Mouse (Mus musculus) midbrain, embryonic 11.5 days (tissue): ENCODE data around the gene Psmd9. TPM values are rescaled to one million over a fixed set of nuclear protein-coding genes. Genes with fewer than 3 reads are reported as not detected.

Experiments used
- polyA plus RNA-seq: library from polyadenylated mRNA; unstranded; fragments of >200 nt; fragmentation: Nextera tagmentation; extraction: Ambion mirVana; gene quantifications from 2 replicates; pipeline ENCODE4 v1.2.1, GENCODE M21; 2014

The Psmd9 gene
- polyA plus RNA-seq, 1 experiment from 2014 or later: 60.7 TPM

Other genes with a start within 250 kb of the Psmd9 start
- 62.4 and 62.8 TPM in 2 replicates for gene Kdm2b, start 179.6 kb upstream of the Psmd9 start, polyA plus RNA-seq
- 8.2 and 10.5 TPM in 2 replicates for gene Orai1, start 154.3 kb upstream of the Psmd9 start, polyA plus RNA-seq
- gene Morn3, start 122.4 kb upstream of the Psmd9 start, polyA plus RNA-seq: not detected in 2 replicates
- 7.6 and 7.9 TPM in 2 replicates for gene Tmem120b, start 101.0 kb upstream of the Psmd9 start, polyA plus RNA-seq
- gene Rhof, start 36.7 kb upstream of the Psmd9 start, polyA plus RNA-seq: 1.6 TPM in 2 replicates
- 9.8 and 10.0 TPM in 2 replicates for gene Setd1b, start 27.2 kb upstream of the Psmd9 start, polyA plus RNA-seq
- not detected in 2 replicates for gene Hpd, start 13.3 kb downstream of the Psmd9 start, polyA plus RNA-seq
- gene Wdr66, start 82.7 kb downstream of the Psmd9 start, polyA plus RNA-seq: 4.7 and 5.5 TPM in 2 replicates
- 45.3 and 48.4 TPM in 2 replicates for gene Bcl7a, start 174.4 kb downstream of the Psmd9 start, polyA plus RNA-seq
- 15.5 and 18.3 TPM in 2 replicates for gene Mlxip, start 225.4 kb downstream of the Psmd9 start, polyA plus RNA-seq